Mouse (Mus musculus) cerebellum, adult 11-12 months (tissue): ENCODE data around the gene Il4.
A peak's percentile ranks its signal among the peaks of the same experiment; 100 is the strongest.
"Not testable (repeated sequence)": the region's sequence is repeated elsewhere in the genome, so short reads cannot be mapped to it uniquely, and the experiment has no call there.

Experiments
- DNase-seq: peaks from one replicate; pipeline ENCODE4 v3.0.0; 2022

Il4 gene

GRCm38 (mm10) chr11:53559980-53560379, 58.5 kb downstream of the Il4 start:
- not testable (repeated sequence) for DNase-seq

DNA sequence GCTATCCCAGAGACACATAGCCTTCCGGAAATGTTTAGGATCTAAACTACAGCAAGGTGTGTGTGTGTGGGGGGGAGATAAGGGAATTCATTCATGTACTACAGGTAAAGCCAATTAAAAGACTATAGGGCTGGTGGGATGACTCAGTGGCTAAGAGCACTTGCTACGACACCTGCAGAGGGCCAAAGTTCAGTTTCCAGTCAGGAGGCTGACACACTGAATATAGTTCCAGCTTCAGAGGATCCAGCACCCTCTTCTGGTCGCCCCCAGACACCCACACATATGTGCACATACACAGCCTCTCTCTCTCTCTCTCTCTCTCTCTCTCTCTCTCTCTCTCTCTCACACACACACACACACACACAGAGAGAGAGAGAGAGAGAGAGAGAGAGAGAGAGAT, 60.5 kb downstream of the Il4 start:
- not testable (repeated sequence) for DNase-seq

GRCm38 (mm10) chr11:53556529-53556928, 61.9 kb downstream of the Il4 start:
- DNase-seq: peak; percentile 58
